Mouse (Mus musculus) layer of hippocampus, postnatal 36 days (tissue): ENCODE results near the gene Ffar2. TPM values are rescaled to one million over a fixed set of nuclear protein-coding genes. Genes with fewer than 3 reads are reported as not detected.
"Not testable (repeated sequence)": the region's sequence is repeated elsewhere in the genome, so short reads cannot be mapped to it uniquely, and the experiment has no call there.

Experiments used
- DNase-seq, 2 experiments: peaks; one replicate each; pipeline ENCODE4 v3.0.0; 2022
- total RNA-seq, 2 experiments: library from RNA; stranded (reverse); gene quantifications; 2 replicates each; pipeline ENCODE4 v1.2.3; 2021

Gene Ffar2
- not detected for total RNA-seq

- no peak for DNase-seq
Observed at GRCm38 (mm10) chr7:30823675-30824074, at the start of gene Ffar2. Gene Ffar2, minus strand, starts transcription at chr7:30823775.

GRCm38 (mm10) chr7:30873083-30873482, 49.5 kb upstream of the Ffar2 start:
- DNase-seq, result peak; percentile 50 to 57

GRCm38 (mm10) chr7:30863386-30863785, 39.8 kb upstream of the Ffar2 start:
- no peak for DNase-seq

- DNase-seq, result no peak
Observed at GRCm38 (mm10) chr7:30861464-30861863, 37.9 kb upstream of the Ffar2 start, which contains the start of gene Ffar1. Gene Ffar1, minus strand, starts transcription at chr7:30861564.

GRCm38 (mm10) chr7:30859635-30860402, 36.2 kb upstream of the Ffar2 start:
- DNase-seq, result peak; percentile 12 to 51

GRCm38 (mm10) chr7:30859290-30859634, 35.7 kb upstream of the Ffar2 start:
- peak; percentile 57 to 68 for DNase-seq

- DNase-seq, result no peak
Observed at GRCm38 (mm10) chr7:30857746-30858145, 34.2 kb upstream of the Ffar2 start.

- DNase-seq, result no peak
Observed at GRCm38 (mm10) chr7:30856078-30856477, 32.5 kb upstream of the Ffar2 start, which contains the start of gene Ffar3. Gene Ffar3, minus strand, starts transcription at chr7:30856178.

- no peak for DNase-seq
Observed at GRCm38 (mm10) chr7:30851421-30851820, 27.8 kb upstream of the Ffar2 start.

GRCm38 (mm10) chr7:30847934-30848333, 24.4 kb upstream of the Ffar2 start:
- DNase-seq, result no peak

GRCm38 (mm10) chr7:30847386-30847785, 23.8 kb upstream of the Ffar2 start:
- DNase-seq, result no peak

- no peak for DNase-seq
Observed at GRCm38 (mm10) chr7:30846505-30847053, 23.0 kb upstream of the Ffar2 start.

GRCm38 (mm10) chr7:30844676-30845297, 21.2 kb upstream of the Ffar2 start:
- no peak for DNase-seq

- no peak for DNase-seq
Observed at GRCm38 (mm10) chr7:30842092-30842491, 18.5 kb upstream of the Ffar2 start.

GRCm38 (mm10) chr7:30841379-30841778, 17.8 kb upstream of the Ffar2 start:
- DNase-seq, result no peak

GRCm38 (mm10) chr7:30840306-30840705, 16.7 kb upstream of the Ffar2 start:
- DNase-seq, result no peak

GRCm38 (mm10) chr7:30837277-30837676, 13.7 kb upstream of the Ffar2 start:
- DNase-seq, result no peak

- not testable (repeated sequence) for DNase-seq
Observed at GRCm38 (mm10) chr7:30832684-30833083, 9.1 kb upstream of the Ffar2 start.

- DNase-seq, result no peak
Observed at GRCm38 (mm10) chr7:30832261-30832660, 8.7 kb upstream of the Ffar2 start.

- no peak for DNase-seq
Observed at GRCm38 (mm10) chr7:30829428-30829827, 5.9 kb upstream of the Ffar2 start.

- DNase-seq, result not testable (repeated sequence)
Observed at GRCm38 (mm10) chr7:30828871-30829270, 5.3 kb upstream of the Ffar2 start.

GRCm38 (mm10) chr7:30826660-30827059, 3.1 kb upstream of the Ffar2 start:
- no peak for DNase-seq

- DNase-seq, result no peak
Observed at GRCm38 (mm10) chr7:30824306-30824705, 731 bp upstream of the Ffar2 start.

- DNase-seq, result no peak
Observed at GRCm38 (mm10) chr7:30821532-30821931, 2.0 kb downstream of the Ffar2 start.
